Mouse (Mus musculus) kidney, postnatal 10 days (tissue): ENCODE results near the gene Pnkd.

Experiments
- DNase-seq: peaks from one replicate; pipeline ENCODE4 v3.0.0; 2021; ENCODE audit warnings: mixed read lengths

The Pnkd gene

DNA sequence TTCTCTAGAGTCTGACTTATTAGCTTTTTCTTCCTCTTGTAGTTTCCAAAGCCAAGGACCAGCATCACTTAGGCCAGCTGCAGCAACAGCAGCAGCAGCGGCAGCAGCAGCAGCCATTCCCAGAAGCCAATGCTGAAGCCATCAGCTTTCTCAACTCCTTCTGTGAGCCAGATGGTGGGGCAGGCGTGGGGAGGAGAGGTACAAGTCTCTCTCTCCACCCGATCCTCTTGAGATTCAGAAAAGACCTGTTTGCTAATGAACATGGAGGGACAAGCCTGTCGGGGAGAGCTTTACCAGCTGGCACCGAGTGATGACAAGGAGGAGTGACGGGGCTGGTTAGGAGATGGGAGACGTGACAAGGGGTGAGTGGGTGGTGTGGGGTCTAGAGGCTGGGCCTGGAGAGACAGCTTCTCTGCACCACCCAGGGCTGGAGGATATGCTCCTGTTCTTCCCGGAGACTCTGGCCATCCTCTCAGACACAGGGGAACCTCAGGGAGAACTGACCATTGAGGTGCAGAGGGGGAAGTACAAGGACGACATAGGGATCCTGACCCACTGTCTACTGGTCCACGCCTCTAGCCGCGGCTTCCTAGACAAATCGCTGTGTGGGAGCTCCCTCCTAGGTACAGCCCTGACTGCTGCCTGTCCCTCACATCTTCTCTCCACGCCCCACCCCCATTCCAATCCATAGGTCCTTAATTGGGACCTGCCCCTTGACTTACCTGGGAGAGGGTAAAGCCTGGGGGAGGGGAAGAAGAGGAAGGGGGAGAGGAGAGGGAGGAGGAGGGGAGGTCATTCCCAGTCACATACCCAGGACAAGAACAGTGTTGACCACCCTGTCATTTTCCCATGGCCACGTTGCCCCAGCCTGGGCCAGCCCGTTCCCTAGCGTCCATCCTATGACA lies 77.8 kb downstream of the Pnkd start:
- no peak for DNase-seq

DNA sequence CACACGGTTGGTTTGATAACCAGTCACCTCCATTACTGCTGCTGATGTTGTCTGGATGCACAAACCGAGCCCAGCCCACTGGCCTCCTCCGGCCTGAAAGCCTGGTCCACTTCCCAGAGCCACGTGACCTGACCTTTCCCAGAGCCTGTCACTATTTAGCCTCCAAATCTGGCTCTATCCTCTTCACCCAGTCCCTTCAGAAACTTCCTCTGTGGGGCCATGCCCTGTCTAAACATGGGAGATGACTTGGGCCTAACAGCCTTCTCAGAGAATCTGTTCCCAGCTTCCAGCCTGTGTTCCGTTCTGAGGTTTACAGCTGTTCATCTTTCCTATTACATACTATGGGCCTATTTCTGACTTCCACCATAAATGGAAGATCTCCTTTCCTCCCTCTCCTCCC lies 78.7 kb downstream of the Pnkd start:
- no peak for DNase-seq

DNA sequence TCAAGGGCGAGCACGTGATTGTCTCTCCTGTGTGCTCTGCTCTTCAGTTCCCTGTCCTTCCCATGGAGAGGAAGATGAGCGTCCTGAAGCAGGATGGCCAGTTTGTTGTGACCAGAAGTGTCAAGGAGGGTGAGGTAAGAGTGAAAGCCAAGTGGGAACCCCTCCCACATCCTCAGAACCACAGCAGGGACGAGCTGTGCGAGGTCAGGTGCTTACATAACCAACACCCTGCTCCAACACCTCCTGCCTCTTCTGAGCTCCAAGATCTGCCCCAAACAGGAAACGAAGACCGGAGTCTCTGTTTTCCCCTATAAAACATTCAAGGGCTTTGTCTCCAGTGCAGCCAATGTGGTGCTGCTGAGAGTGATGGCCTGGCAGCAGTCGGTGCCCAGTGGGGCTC lies 79.5 kb downstream of the Pnkd start:
- DNase-seq, result no peak

DNA sequence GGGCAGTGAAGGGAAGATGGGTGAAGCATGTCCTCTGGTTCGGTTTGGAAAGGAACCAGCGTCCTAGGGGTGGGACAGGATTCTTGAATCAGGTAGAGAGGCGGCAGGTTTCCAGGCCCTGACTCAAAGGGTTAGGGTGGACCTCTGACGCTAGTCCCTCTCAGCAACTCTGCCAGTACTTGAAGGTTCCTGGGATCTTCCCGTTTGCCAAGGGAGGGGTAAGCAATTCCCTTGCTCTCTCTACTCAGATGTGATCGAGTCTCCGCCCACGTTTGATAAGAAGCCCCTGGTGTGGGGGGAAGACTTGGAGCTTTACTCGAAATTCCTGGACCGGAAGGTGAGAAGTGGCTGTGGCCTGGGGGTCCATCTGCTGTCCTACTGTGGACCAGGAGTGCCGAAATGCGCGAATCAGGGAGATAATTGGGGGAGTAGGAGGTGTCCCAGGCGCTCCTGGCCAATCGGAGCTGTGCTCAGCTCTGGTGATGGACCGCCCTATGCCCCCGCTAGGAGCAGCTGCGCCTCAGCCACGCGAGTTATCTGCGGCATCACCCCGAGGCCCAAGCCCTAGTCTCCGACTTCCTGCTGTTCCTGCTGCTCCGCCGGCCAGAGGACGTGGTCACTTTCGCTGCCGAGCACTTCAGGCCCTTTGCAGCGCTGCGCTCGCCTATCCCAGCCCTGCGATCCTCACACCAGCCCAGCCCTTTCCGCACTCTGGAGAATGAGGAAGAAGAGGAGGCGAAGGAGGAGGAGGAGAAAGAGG lies 83.3 kb downstream of the Pnkd start:
- peak; percentile 77 for DNase-seq

DNA sequence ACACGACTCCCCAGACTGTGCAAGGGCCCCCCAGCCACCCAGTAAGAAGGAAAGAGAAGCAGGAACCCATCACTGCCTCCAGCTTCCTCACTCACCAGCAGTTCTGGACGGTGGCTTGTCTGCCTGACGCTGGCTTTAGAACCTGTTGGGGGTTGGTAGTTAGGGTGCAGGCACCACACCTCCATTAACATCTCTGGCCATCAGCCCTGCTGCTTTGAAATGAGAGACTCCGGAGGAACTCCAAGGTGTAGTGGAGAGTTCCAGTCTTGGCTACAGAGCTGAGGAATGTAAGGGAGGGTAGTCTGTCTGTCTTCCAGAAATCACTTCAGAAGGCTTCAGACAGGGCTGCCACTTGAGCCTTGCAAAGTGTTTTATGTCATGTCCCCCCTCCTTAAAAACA lies 85.3 kb downstream of the Pnkd start:
- no peak for DNase-seq

DNA sequence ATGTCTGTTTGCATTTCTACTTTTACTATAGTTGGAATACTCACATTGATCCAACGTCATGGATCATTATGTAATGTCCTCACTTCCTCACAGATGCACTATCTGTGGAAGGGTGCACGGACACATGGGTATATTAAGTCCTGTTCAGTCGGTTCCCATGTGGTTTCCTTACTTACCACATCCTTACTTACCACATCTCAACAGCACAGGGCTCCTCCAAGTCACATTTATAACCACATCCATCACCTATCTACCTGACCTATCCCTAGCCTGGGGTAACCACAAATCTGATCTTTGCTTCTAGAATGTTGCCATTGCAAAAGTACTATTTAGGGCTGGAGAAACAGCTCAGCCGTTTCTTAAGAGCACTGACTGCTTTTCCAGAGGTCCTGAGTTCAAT lies 88.6 kb downstream of the Pnkd start:
- no peak for DNase-seq

DNA sequence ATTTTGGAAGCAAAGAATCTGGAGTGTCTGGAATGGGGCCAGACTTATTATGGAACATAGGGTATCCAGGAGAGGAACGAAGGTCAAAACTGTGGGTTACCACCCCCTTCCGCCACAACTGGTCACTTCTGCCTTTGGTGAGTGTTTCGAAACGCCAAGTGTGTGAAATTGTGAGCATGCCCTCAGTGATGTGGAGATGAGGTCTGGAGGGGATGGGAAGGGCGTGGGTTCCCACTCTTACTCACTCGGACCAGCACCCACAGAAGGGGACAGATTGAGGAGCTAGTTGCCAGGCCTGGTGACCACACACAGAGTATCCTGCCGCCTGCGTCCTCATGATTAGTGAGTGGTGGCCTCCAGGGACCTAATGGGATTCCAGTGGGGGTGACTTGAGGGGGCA lies 90.2 kb downstream of the Pnkd start, which contains the start of gene Slc11a1:
TSS of gene Slc11a1 (plus strand) at position 216 of the 400 bp plus-strand sequence.
- DNase-seq, result no peak

DNA sequence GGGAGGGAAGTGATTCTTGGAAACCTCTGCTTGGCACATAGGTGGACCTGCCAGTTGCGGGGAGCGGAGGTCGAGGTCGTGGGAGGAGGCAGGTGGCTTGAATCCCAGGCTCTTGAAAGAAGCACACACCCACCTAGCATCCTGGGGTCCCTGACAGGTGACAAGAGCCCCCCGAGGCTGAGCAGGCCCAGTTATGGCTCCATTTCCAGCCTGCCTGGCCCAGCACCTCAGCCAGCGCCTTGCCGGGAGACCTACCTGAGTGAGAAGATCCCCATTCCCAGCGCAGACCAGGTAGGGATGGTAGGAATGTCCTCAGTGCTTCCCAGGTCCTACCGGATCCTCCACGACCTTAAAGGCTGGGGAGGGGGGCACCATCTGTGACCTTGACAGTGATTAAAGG lies 90.8 kb downstream of the Pnkd start:
- no peak for DNase-seq

- DNase-seq, result no peak
These were observed 91.7 kb downstream of the Pnkd start for GRCm38 (mm10) chr1:74376396-74376795.

DNA sequence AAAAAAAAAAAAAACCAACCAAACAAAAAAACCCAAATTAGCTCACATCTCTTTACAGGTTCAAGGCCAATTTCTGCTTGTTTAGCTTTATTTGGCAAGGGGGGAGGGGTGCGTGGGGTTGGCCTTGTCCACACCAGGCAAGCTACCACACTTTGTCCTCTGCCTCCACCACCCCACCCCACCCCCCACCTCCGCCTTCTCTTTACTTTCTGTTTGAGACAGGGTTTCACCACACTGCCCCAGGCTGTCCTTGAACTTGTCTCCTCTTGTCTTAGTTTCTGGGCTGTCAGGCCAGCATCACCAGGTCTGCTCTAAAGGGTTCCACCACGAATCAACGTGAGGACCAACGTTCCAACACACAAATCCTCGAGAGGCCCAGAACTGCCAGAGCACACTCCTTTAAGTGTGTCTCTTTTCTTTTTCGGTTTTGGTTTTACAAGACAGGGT lies 94.4 kb downstream of the Pnkd start:
- DNase-seq, result no peak

DNA sequence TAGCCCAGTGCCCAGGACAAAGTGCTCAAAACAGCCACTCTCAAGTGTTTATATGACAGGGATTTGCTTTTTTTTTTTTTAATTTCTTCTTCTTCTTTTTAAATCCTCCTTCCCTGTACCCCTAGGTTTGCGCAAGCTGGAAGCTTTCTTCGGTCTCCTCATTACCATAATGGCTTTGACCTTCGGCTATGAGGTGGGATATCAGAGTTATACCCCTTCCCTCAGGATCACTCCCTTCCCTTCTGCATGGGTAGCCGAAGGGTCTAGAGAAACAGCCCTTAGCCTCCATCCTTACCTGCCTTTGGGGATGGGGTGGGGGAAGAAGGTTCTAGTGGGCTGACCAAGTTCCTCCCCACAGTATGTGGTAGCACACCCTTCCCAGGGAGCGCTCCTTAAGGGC lies 95.8 kb downstream of the Pnkd start:
- no peak for DNase-seq

- no peak for DNase-seq
These were observed 96.9 kb downstream of the Pnkd start for GRCm38 (mm10) chr1:74381588-74382021.

DNA sequence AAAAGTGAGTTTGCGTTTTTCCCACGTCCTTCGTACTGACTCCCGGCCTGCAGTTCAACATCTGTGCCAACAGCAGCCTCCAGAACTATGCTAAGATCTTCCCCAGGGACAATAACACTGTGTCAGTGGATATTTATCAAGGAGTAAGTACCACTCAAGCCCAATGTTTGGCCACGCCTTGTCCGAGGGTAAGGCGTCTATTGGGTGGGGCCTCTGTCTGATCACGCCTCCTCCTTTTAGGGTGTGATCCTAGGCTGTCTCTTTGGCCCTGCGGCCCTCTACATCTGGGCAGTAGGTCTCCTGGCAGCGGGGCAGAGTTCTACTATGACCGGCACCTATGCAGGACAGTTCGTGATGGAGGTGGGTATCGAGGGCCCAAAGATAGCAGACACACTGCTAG lies 98.7 kb downstream of the Pnkd start:
- DNase-seq, result no peak

GRCm38 (mm10) chr1:74384525-74384924 lies 99.8 kb downstream of the Pnkd start:
- DNase-seq, result no peak

DNA sequence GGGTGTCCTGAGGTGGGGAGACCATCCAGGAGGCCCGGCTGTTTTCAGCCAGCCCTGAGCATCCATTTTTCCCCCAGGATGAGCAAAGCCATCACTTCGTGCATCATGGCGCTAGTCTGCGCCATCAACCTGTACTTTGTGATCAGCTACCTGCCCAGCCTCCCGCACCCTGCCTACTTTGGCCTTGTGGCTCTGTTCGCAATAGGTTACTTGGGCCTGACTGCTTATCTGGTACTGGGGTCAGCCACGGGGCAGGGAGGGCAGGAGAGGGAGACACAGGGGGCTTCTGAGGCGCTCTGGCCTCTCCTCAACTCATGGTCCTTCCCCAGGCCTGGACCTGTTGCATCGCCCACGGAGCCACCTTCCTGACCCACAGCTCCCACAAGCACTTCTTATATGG lies 100.3 kb downstream of the Pnkd start:
- DNase-seq, result no peak

- DNase-seq, result no peak
These were observed 100.8 kb downstream of the Pnkd start for GRCm38 (mm10) chr1:74385531-74385930.

DNA sequence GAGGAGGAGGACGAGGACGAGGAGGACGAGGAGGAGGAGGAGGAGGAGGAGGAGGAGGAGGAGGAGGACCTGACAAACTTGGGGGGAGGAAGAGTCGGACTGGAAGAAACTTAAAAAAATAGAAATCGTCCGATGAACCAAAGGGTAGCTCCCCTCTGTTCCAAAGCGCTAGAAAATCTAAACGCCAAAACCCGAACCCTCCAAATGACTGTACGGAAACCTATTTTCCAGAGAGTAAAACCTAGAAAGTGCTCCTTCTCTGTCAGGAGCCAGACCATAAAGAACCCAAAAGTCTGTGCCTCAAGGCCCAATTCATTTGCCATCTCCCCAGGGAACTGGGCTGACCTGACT lies 101.6 kb downstream of the Pnkd start:
- no peak for DNase-seq

- DNase-seq, result peak; percentile 95
These were observed 102.1 kb downstream of the Pnkd start for GRCm38 (mm10) chr1:74386714-74387385.

DNA sequence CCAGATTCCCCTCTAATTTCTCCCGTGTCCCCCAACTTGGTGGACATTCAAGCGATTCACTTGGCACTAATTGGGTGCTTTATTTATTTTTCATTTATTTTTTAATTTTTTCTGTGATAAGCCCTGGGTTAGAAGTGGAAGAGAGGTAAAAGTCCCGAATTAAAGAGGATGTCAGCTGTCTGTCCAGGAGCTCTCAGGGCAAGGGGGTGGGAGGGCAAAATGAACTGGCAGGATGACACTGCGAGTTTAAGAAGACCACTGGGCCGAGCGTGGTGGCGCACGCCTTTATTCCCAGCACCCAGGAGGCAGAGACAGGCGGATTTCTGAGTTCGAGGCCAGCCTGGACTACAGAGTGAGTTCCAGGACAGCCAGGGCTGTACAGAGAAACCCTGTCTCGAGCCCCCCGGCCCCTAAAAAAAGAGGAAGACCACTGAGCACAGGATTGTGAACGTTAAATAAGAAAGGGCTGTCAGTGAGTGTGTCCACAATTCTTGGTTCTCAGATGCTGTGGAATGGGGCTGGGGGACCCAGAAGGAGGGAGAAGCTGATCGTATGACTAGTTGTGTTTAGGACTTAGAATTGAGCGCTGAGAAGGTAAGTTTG lies 102.8 kb downstream of the Pnkd start:
- DNase-seq, result no peak

- DNase-seq, result no peak
These were observed 103.7 kb downstream of the Pnkd start for GRCm38 (mm10) chr1:74388398-74388920.

DNA sequence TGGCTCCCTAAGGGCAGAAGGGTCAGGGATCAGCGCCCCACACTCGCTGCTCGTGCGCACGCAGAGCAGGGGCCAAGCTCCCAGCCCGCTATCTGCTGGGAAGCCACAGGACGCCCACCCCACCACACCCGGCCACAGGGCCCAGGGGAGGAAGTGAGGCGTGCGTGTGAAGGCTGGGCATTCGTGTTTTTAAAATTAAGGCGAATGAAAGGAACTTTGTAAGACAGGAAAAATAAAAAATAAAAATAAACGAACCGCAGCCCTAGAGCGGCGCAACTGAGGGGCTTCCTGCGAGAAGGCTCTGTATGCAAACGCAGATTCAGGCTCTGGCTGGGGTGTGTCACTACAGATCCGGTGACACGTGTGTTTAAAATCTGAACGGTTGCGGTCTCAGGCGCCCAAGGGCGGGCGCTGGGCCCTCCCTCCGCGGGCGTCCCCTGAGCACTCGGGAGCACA lies 105.1 kb downstream of the Pnkd start:
- DNase-seq, result peak; percentile 57

DNA sequence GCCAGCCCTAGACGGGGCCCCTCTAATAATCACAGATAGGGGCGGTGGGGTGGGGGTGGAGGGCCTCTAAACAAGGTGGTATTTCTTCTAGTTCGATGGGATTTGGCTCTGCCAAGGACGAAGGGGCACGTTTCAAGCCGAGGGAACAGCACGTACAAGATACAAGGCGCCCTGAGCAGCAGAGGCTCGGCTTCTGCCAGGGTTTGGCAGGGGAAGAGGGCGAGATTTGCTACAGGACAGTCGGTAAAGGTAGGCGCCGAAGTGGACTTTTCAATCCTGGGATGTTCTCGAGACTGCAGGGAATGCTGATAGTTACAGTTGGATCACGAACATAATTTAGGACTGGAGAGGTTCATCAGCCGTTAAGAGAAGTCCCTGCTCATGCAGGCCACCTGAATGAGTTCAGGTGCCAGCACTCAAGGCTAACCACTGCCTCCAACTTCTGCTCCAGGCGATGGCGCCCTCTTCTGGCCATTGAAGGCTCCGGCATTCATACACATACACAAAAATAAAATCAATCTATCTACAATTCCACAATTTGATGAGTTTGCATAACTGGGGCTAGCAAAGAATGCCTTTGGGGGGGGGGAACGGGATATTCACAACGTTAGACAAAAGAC lies 105.7 kb downstream of the Pnkd start:
- DNase-seq, result peak; percentile 83
